Mouse (Mus musculus) kidney, postnatal 36 days (tissue): ENCODE data around the gene Trmt10c.
A peak's percentile ranks its signal among the peaks of the same experiment; 100 is the strongest.
"Not testable (repeated sequence)": the region's sequence is repeated elsewhere in the genome, so short reads cannot be mapped to it uniquely, and the experiment has no call there.

Source experiments
- DNase-seq, 2 experiments: peaks; one replicate each; pipeline ENCODE4 v3.0.0; 2021 to 2022; ENCODE audit warnings: mixed read lengths in 2 of 2

Trmt10c gene

GRCm38 (mm10) chr16:56037138-56038010 lies at the start of gene Trmt10c:
Gene Trmt10c, minus strand, starts transcription at chr16:56037819.
- peak; percentile 95 to 98 for DNase-seq

- DNase-seq: no peak
Measured at GRCm38 (mm10) chr16:56086336-56086735, 48.7 kb upstream of the Trmt10c start.

GRCm38 (mm10) chr16:56081691-56082090 lies 44.1 kb upstream of the Trmt10c start:
- DNase-seq: no peak

GRCm38 (mm10) chr16:56079419-56079818 lies 41.8 kb upstream of the Trmt10c start:
- no peak for DNase-seq

GRCm38 (mm10) chr16:56076121-56076869 lies 38.7 kb upstream of the Trmt10c start:
- DNase-seq: peak in 1 of 2 experiments; percentile 13

GRCm38 (mm10) chr16:56075222-56076111 lies 37.8 kb upstream of the Trmt10c start:
- peak; percentile 91 to 92 for DNase-seq

GRCm38 (mm10) chr16:56074565-56074964 lies 36.9 kb upstream of the Trmt10c start:
- DNase-seq: no peak

GRCm38 (mm10) chr16:56074122-56074521 lies 36.5 kb upstream of the Trmt10c start:
- no peak for DNase-seq

GRCm38 (mm10) chr16:56073150-56073549 lies 35.5 kb upstream of the Trmt10c start:
- not testable (repeated sequence) for DNase-seq

GRCm38 (mm10) chr16:56072533-56072932 lies 34.9 kb upstream of the Trmt10c start:
- DNase-seq: no peak

GRCm38 (mm10) chr16:56071317-56072232 lies 34.0 kb upstream of the Trmt10c start:
- DNase-seq: no peak

GRCm38 (mm10) chr16:56068523-56069070 lies 31.0 kb upstream of the Trmt10c start:
- no peak for DNase-seq

GRCm38 (mm10) chr16:56066113-56066512 lies 28.5 kb upstream of the Trmt10c start:
- no peak for DNase-seq

GRCm38 (mm10) chr16:56064334-56064990 lies 26.8 kb upstream of the Trmt10c start:
- peak; percentile 68 to 71 for DNase-seq

- no peak for DNase-seq
Measured at GRCm38 (mm10) chr16:56062981-56063380, 25.4 kb upstream of the Trmt10c start.

- DNase-seq: no peak
Measured at GRCm38 (mm10) chr16:56061995-56062594, 24.5 kb upstream of the Trmt10c start.

GRCm38 (mm10) chr16:56058151-56058550 lies 20.5 kb upstream of the Trmt10c start:
- DNase-seq: no peak

GRCm38 (mm10) chr16:56056944-56057590 lies 19.4 kb upstream of the Trmt10c start:
- DNase-seq: no peak

GRCm38 (mm10) chr16:56055911-56056310 lies 18.3 kb upstream of the Trmt10c start:
- no peak for DNase-seq

- not testable (repeated sequence) for DNase-seq
Measured at GRCm38 (mm10) chr16:56048038-56048437, 10.4 kb upstream of the Trmt10c start, which contains the start of gene Senp7. Gene Senp7, plus strand, starts transcription at chr16:56048338.
